Mouse (Mus musculus) lung, embryonic 16.5 days (tissue): Measurements from ENCODE around the gene Sec24b. TPM values are rescaled to one million over a fixed set of nuclear protein-coding genes. Genes with fewer than 3 reads are reported as not detected.

Experiments used
- ATAC-seq: fragments of 200-750 bp; cut with Nextera tagmentation; 2 replicates; pipeline ENCODE4 v1.8.0; 2017; ENCODE audit warnings: low read depth, mild to moderate bottlenecking, moderate library complexity
- H3K27ac ChIP-seq: fragments of 300-500 bp; sonication (generic); 2 replicates; pipeline ENCODE4 v1.5.1; 2014; ENCODE audit warnings: mild to moderate bottlenecking, control low read depth, low read length
- H3K27me3 ChIP-seq: fragments of 300-500 bp; sonication (generic); 2 replicates; pipeline ENCODE4 v1.6.1; 2014; ENCODE audit warnings: low read depth, low read length, mixed read lengths; ENCODE audit not compliant: control insufficient read depth, insufficient read depth
- H3K36me3 ChIP-seq: fragments of 300-500 bp; sonication (generic); 2 replicates; pipeline ENCODE4 v1.6.1; 2014; ENCODE audit warnings: low read length; ENCODE audit not compliant: control insufficient read depth, insufficient read depth
- H3K4me1 ChIP-seq: fragments of 300-500 bp; sonication (generic); replicated peaks from 2 replicates; pipeline ENCODE4 v1.6.1; 2014; ENCODE audit warnings: low read length, mixed read lengths; ENCODE audit not compliant: control insufficient read depth, insufficient read depth
- H3K4me2 ChIP-seq: fragments of 300-500 bp; sonication (generic); 2 replicates; pipeline ENCODE4 v1.6.1; 2014; ENCODE audit warnings: low read depth, low read length, control low read depth
- H3K4me3 ChIP-seq: fragments of 300-500 bp; sonication (generic); 2 replicates; pipeline ENCODE4 v1.5.1; 2014; ENCODE audit warnings: mild to moderate bottlenecking, low read length, control low read depth
- H3K9ac ChIP-seq: fragments of 300-500 bp; sonication (generic); 2 replicates; pipeline ENCODE4 v1.6.1; 2014; ENCODE audit warnings: low read length, control low read depth
- H3K9me3 ChIP-seq: fragments of 300-500 bp; sonication (generic); 2 replicates; pipeline ENCODE4 v1.6.1; 2016; ENCODE audit warnings: low read length; ENCODE audit not compliant: control insufficient read depth
- WGBS: fragments of 180-500 bp; shearing (Covaris S2); extraction: QIAGEN DNeasy Blood & Tissue Kit; methylation state at CpG from one replicate; pipeline ENCODE4 v1.1.7; 2014; 5-methylcytosine and 5-hydroxymethylcytosine counted together
- polyA plus RNA-seq: library from polyadenylated mRNA; unstranded; fragments of >200 nt; fragmentation: Nextera tagmentation; extraction: Ambion mirVana; gene quantifications from 2 replicates; pipeline ENCODE4 v1.2.1, GENCODE M21; 2015

The Sec24b gene
- polyA plus RNA-seq, 1 experiment from 2014 or later: 35.6 TPM

DNA sequence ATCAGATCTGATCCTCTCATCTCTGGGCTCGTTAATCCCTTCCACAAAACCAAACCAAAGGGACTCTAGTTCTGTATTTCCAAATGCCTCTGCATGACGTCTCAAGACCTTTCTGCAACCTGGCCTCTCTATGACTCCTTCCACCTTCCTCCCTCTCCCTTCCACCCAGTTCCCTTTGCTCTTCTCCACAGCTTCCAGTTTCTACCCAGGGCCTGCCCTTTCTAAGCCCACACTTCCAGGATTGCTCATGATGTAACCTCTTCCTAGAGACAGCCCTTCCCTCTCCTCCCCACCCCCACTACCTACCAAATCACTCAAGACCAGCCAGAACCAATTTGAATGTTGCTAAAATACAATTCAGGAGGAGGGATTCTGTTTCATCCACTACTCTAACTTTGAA is 2.9 kb downstream of the Sec24b start:
- Histone ChIP-seq H3K27me3 (no peaks in the 10 kb centered on the region), H3K9ac (no peak overlapping the region), H3K4me2 (no peak overlapping the region), H3K27ac (no peak overlapping the region), H3K36me3 (no peaks in the 10 kb centered on the region), H3K9me3 (no peaks in the 10 kb centered on the region), H3K4me3 (no peak overlapping the region), H3K4me1 (peaks cover 39% of the 10 kb centered on the region)
- WGBS: 76% methylated on average over 2 of the region's 2 CpGs
- ATAC-seq: no peak

GRCm38 (mm10) chr3:130057569-130058345 is 3.6 kb downstream of the Sec24b start:
- H3K27me3 ChIP-seq: no peaks in the 10 kb centered on the region
- H3K4me2 ChIP-seq: no peak overlapping the region
- ATAC-seq: no peak
- H3K36me3 ChIP-seq: no peaks in the 10 kb centered on the region
- H3K9ac ChIP-seq: no peak overlapping the region
- WGBS: 59% methylated on average over 14 of the region's 14 CpGs
- no peaks in the 10 kb centered on the region for H3K9me3 ChIP-seq
- H3K4me3 ChIP-seq: no peak overlapping the region
- H3K4me1 ChIP-seq: peaks cover 46% of the 10 kb centered on the region
- no peak overlapping the region for H3K27ac ChIP-seq

DNA sequence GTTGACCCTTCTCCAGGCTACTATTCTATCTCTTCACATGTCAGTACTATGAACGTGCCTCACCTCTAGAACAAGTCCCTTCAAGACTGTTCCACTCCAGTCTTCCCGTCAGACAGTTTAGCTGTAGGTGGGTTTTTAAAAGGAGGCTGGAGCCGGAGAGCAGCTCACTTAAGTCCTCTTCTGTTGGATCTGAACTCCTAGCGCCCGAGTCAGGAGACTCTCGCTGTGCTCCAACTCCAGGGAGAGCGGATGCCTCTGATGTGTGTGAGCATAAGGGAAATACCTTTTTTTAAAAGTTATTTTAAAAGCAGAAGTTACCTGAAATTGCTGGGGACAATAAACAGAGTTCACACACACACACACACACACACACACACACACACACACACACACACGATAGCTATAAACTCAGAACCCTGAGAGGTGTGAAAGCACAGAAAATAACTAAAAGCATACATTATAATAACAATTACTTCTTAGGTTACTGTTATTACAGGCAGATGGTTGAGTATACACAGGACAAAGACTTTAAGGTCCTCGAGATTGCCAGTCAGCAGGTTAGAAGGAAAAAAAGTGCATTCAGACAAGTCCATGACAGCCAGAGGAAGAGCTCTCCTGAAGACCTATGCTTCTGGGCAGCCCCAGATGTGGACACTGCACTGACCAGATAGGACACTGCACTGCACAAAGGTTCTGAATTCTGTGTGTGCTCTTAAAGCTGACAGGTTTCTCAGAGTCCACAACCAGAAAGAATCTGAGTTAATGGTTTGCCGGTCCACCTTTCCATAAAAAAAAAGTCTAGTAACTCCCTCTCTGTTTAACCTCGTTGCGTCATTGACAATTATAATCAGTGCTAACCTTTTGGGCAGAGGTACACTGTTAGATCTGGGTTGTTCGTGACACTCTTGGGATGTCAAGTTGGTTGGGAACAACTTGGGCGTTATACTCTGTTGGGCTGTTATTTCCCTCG is 5.7 kb downstream of the Sec24b start:
- Histone ChIP-seq H3K9me3 (no peaks in the 10 kb centered on the region), H3K36me3 (no peaks in the 10 kb centered on the region), H3K4me1 (peaks cover 48% of the 10 kb centered on the region), H3K4me3 (no peak overlapping the region), H3K9ac (no peak overlapping the region), H3K27ac (no peak overlapping the region), H3K27me3 (no peaks in the 10 kb centered on the region), H3K4me2 (no peak overlapping the region)
- 73% methylated on average over 15 of the region's 15 CpGs for whole genome bisulfite sequencing
- ATAC-seq: no peak

DNA sequence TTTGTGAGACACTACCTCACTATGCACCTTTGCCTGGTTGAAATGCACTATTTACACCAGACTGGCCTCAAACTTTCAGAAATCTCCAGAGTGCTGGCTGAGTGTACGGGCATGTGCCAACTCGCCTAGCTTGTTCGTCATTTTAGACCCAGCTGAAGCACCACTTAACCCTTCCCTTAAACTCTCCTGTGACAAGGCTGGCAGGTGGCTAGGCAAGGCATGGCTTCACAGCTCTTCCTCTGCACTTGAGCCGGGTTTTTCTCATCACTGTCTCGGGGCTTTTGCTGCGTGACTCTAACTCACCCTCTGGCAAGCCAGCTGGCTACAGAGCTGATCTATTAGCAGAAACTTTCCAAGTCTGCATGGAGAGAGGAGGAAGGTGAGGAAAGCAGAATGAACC is 6.8 kb downstream of the Sec24b start:
- Histone ChIP-seq H3K4me3 (no peak overlapping the region), H3K27me3 (no peaks in the 10 kb centered on the region), H3K9ac (no peak overlapping the region), H3K27ac (peak overlapping the region; percentile 26), H3K4me2 (no peak overlapping the region), H3K36me3 (no peaks in the 10 kb centered on the region), H3K4me1 (peaks cover 48% of the 10 kb centered on the region), H3K9me3 (no peaks in the 10 kb centered on the region)
- 52% methylated on average over 6 of the region's 6 CpGs for WGBS
- ATAC-seq: peak; percentile 47

DNA sequence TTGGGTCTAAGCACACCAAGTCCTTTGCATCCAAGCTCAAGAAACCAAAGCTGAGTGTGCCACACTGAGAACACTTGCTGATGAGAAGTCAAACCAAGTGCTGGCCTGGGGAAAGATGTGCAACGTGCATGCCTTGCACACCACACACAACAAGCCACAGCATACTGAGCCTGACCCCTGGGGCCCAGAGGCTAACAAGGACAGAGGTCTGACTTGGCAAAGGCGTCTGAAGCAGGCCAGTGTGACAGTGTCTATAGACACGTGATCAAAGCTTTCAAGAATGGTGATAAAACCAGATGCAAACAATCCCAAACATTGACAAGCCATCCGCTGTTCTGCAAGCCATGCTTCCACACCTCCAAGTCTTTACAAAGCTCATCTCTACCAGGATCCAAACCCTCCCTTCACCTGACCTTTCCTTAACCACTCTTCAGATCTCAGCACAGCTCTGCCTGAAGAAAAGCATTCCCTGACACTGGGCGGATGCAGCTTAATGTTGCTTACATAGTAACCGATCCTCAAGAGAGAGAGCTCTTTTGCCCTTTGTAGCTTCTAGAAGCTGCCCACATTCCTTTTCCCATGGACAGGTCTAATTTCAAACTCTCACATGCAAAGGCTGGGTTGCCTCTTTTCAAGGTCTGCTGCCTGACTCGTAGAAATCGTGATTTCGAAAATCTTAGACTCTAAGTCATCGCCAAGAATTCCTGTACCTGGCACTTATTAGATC is 7.8 kb downstream of the Sec24b start:
- no peaks in the 10 kb centered on the region for H3K36me3 ChIP-seq
- peaks cover 40% of the 10 kb centered on the region for H3K4me1 ChIP-seq
- H3K4me3 ChIP-seq: no peak overlapping the region
- no peak for ATAC-seq
- H3K27ac ChIP-seq: peak overlapping the region; percentile 43
- H3K9me3 ChIP-seq: no peaks in the 10 kb centered on the region
- no peaks in the 10 kb centered on the region for H3K27me3 ChIP-seq
- H3K4me2 ChIP-seq: no peak overlapping the region
- 34% methylated on average over 10 of the region's 10 CpGs for WGBS
- no peak overlapping the region for H3K9ac ChIP-seq

- peak overlapping the region; percentile 43 for H3K27ac ChIP-seq
- ATAC-seq: peak; percentile 53; the same call in 1 of the 2 replicates
- H3K9ac ChIP-seq: no peak overlapping the region
- H3K4me1 ChIP-seq: peaks cover 35% of the 10 kb centered on the region
- H3K36me3 ChIP-seq: no peaks in the 10 kb centered on the region
- no peak overlapping the region for H3K4me2 ChIP-seq
- 60% methylated on average over 6 of the region's 6 CpGs for WGBS
- H3K27me3 ChIP-seq: no peaks in the 10 kb centered on the region
- H3K9me3 ChIP-seq: no peaks in the 10 kb centered on the region
- no peak overlapping the region for H3K4me3 ChIP-seq
Measured at GRCm38 (mm10) chr3:130052541-130053298, 8.6 kb downstream of the Sec24b start.

GRCm38 (mm10) chr3:130052116-130052515 is 9.2 kb downstream of the Sec24b start:
- ATAC-seq: 0 out of 2 replicates have a peak, but pooled peaks have one; percentile 10
- Histone ChIP-seq H3K4me2 (no peak overlapping the region), H3K9me3 (no peaks in the 10 kb centered on the region), H3K4me1 (peaks cover 35% of the 10 kb centered on the region), H3K27ac (no peak overlapping the region), H3K27me3 (no peaks in the 10 kb centered on the region), H3K36me3 (no peaks in the 10 kb centered on the region), H3K9ac (no peak overlapping the region), H3K4me3 (no peak overlapping the region)
- 62% methylated on average over 8 of the region's 8 CpGs for WGBS

DNA sequence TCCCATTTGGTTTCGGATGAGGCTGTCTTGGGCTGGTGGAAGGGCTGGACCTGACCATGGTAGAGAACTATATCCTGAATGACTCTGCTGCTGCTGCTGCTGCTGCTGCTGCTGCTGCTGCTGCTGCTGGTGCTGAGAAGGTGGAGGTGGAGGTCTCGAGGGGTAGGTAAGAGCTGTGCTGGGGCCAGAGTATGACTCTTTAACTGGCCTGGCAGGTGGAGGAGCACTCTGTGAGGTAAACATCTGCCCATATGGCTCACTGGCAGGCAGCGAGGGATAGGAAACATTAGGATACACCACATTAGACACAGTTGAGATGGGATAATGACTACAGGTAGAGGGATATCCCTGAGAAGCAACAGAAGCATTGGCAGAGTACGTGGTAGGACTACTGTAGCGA is 20.6 kb downstream of the Sec24b start:
- Histone ChIP-seq H3K9ac (no peak overlapping the region), H3K4me2 (no peak overlapping the region), H3K4me3 (no peak overlapping the region), H3K9me3 (peaks cover 10% of the 10 kb centered on the region), H3K27me3 (no peaks in the 10 kb centered on the region), H3K27ac (no peak overlapping the region), H3K36me3 (peaks cover 28% of the 10 kb centered on the region), H3K4me1 (no peaks in the 10 kb centered on the region)
- WGBS: 94% methylated on average over 5 of the region's 5 CpGs
- no peak for ATAC-seq
